Mouse (Mus musculus): ENCODE measurements at regions not wholly inside any gene's neighbourhood (a gene's known extent, or its start where the extent isn't known, plus 50 kb on each side); places are given as distances from the start of the nearest gene placed in this dataset.

- TF ChIP-seq CTCF (IDR thresholded peaks at IDR 0.05; ENCODE audit: extremely low read depth, insufficient read depth, low read length) (no peak), POLR2A (IDR thresholded peaks at IDR 0.05; ENCODE audit: extremely low read depth, insufficient read depth, low read length) (no peak)
Observed at GRCm38 (mm10) chr5:101384316-101384715, 280.5 kb downstream of the Nkx6-1 start.
